Mouse (Mus musculus) neural tube, embryonic 12.5 days (tissue): Measurements from ENCODE around the gene Schip1. TPM values are rescaled to one million over a fixed set of nuclear protein-coding genes. Genes with fewer than 3 reads are reported as not detected.

Experiments
- ATAC-seq: fragments of 200-750 bp; cut with Nextera tagmentation; 2 replicates; pipeline ENCODE4 v1.8.0; 2017; ENCODE audit warnings: low read depth, mild to moderate bottlenecking, moderate TSS enrichment, moderate library complexity; ENCODE audit not compliant: low FRiP score
- H3K27ac ChIP-seq: fragments of 300-500 bp; sonication (generic); 2 replicates; pipeline ENCODE4 v1.5.1; 2016
- H3K27me3 ChIP-seq: fragments of 300-500 bp; sonication (generic); replicated peaks from 2 replicates; pipeline ENCODE4 v1.6.1; 2016; ENCODE audit warnings: mild to moderate bottlenecking
- H3K36me3 ChIP-seq: fragments of 300-500 bp; sonication (generic); 2 replicates; pipeline ENCODE4 v1.6.1; 2016; ENCODE audit warnings: mild to moderate bottlenecking
- H3K4me1 ChIP-seq: fragments of 300-500 bp; sonication (generic); 2 replicates; pipeline ENCODE4 v1.6.1; 2016
- H3K4me2 ChIP-seq: fragments of 300-500 bp; sonication (generic); replicated peaks from 2 replicates; pipeline ENCODE4 v1.6.1; 2016; ENCODE audit warnings: mild to moderate bottlenecking
- H3K4me3 ChIP-seq: fragments of 300-500 bp; sonication (generic); 2 replicates; pipeline ENCODE4 v1.5.1; 2016
- H3K9ac ChIP-seq: fragments of 300-500 bp; sonication (generic); 2 replicates; pipeline ENCODE4 v1.6.1; 2016; ENCODE audit warnings: mild to moderate bottlenecking
- H3K9me3 ChIP-seq: fragments of 300-500 bp; sonication (generic); 2 replicates; pipeline ENCODE4 v1.6.1; 2016; ENCODE audit warnings: mild to moderate bottlenecking
- WGBS: fragments of 180-500 bp; shearing (Covaris S2); methylation state at CpG from one replicate; pipeline ENCODE4 v1.1.7; 2016; 5-methylcytosine and 5-hydroxymethylcytosine counted together
- polyA plus RNA-seq: library from polyadenylated mRNA; unstranded; fragments of >200 nt; fragmentation: Nextera tagmentation; extraction: Ambion mirVana; gene quantifications from 2 replicates; pipeline ENCODE4 v1.2.1, GENCODE M21; 2016

Schip1 gene
- polyA plus RNA-seq, 1 experiment from 2014 or later: 113 TPM

DNA sequence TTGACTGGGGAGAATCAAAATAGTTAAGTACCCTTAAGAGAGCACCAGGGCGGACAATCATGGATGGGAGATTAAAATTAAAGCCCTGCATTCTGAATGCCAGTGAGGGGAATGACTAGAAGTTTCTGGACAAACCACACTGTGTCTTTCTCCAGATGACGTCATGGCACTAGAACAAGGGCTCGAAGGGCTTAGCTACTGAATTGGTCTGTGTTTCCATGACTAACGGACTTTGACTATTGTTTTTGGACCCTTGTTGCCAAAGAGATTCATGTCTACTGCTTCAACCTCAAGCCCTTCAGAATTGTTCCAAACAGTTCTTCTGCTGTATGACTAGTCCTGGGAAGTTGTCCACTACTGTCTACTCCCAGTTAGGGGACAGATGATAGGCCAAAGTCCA is 467.3 kb downstream of the Schip1 start:
- no peak for ATAC-seq
- Histone ChIP-seq H3K4me1 (0 out of 2 replicates have a peak, but pooled peaks cover 5% of the 10 kb centered on the region), H3K4me2 (no peak overlapping the region), H3K27me3 (no peaks in the 10 kb centered on the region), H3K9ac (no peak overlapping the region), H3K27ac (no peak overlapping the region), H3K4me3 (no peak overlapping the region), H3K9me3 (peaks cover under 1% of the 10 kb centered on the region; the same call in 1 of the 2 replicates), H3K36me3 (0 out of 2 replicates have a peak, but pooled peaks cover 2% of the 10 kb centered on the region)
- 85% methylated on average over 4 of the region's 4 CpGs for WGBS

- Histone ChIP-seq H3K9me3 (peaks cover 4% of the 10 kb centered on the region; the same call in 1 of the 2 replicates), H3K9ac (no peak overlapping the region), H3K4me1 (no peaks in the 10 kb centered on the region), H3K4me3 (no peak overlapping the region), H3K36me3 (0 out of 2 replicates have a peak, but pooled peaks cover 2% of the 10 kb centered on the region), H3K27ac (no peak overlapping the region), H3K4me2 (no peak overlapping the region), H3K27me3 (no peaks in the 10 kb centered on the region)
- 28% methylated on average over 5 of the region's 7 CpGs for WGBS
- ATAC-seq: no peak
Measured at GRCm38 (mm10) chr3:68534571-68535051, 470.0 kb downstream of the Schip1 start.

DNA sequence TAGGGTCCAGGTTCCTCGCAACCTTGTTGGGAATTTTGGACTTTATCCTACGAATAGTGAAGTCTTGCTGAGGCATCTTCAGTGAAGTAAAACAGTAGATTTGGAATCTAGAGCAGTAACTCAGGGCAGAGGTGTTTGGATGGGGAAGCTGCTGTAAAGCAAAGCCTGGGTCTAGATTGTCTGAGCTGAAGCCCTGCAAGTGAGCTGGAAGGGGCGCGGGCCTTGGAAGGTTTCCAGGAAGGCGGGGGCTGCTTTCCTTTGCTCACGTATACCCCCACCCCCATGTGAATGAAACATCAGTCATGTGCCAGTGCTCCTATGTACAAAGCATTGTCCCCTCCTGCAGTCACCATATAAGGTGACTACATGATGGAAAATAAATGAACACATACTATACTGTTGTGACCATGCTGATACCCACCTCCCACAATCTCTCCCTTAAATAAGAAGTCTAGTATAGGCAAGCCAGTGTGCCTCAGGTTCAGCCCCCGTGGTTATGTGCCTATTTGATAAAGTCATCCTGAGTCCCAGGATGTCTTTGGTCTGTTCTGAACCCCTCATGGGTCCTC is 470.6 kb downstream of the Schip1 start:
- 82% methylated on average over 7 of the region's 7 CpGs for WGBS
- ATAC-seq: no peak
- no peak overlapping the region for H3K4me3 ChIP-seq
- no peak overlapping the region for H3K9ac ChIP-seq
- no peak overlapping the region for H3K4me2 ChIP-seq
- H3K27me3 ChIP-seq: no peaks in the 10 kb centered on the region
- H3K36me3 ChIP-seq: 0 out of 2 replicates have a peak, but pooled peaks cover 2% of the 10 kb centered on the region
- H3K4me1 ChIP-seq: no peaks in the 10 kb centered on the region
- H3K9me3 ChIP-seq: peaks cover 4% of the 10 kb centered on the region; the same call in 1 of the 2 replicates
- no peak overlapping the region for H3K27ac ChIP-seq

DNA sequence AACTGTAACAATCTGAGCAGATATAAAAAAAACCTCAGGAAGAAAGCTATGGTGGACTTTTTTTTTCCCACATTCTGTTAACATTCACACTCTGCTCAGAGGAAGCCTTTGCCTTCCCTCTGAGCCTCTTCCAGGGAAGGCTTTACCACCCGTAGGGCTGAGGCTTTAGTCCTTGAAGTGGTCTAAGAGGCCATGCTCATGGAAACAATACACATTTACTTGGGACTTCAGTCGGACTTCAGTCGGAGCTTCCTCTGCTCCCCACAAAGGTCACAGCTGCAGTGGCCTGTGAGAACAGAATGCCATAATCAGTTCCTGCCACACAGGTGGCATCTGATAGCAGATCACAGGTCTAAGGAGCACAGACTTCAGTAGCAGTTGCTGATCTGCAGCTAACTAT is 471.5 kb downstream of the Schip1 start:
- H3K4me1 ChIP-seq: no peaks in the 10 kb centered on the region
- 79% methylated on average over 3 of the region's 3 CpGs for WGBS
- no peak overlapping the region for H3K27ac ChIP-seq

DNA sequence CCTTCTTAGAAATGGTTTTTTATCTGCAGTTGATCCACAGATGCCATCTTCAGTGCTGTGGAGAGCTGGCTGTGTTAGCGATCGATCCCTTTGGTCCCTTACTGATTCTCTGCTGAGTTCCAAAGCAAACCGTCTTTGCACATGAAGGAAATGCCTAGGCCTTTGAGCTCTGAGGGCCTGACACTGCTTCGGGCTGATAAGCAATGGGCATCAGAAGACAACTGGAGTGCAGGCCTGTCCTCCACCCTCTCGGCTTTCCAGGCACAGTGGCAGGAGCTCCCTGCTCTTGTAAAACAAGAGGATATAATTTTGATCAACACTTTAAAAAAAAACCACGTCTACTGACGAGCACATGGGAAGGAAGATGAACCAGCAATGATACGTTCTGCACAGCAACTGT is 477.1 kb downstream of the Schip1 start:
- Histone ChIP-seq H3K4me1 (peaks cover 12% of the 10 kb centered on the region; the same call in 1 of the 2 replicates), H3K36me3 (no peaks in the 10 kb centered on the region), H3K4me2 (no peak overlapping the region), H3K27ac (no peak overlapping the region), H3K4me3 (no peak overlapping the region), H3K27me3 (no peaks in the 10 kb centered on the region), H3K9ac (no peak overlapping the region), H3K9me3 (peaks cover 4% of the 10 kb centered on the region; the same call in 1 of the 2 replicates)
- no peak for ATAC-seq
- WGBS: 88% methylated on average over 8 of the region's 8 CpGs

More for the DNA sequence above, 471.5 kb downstream of the Schip1 start:
- no peak overlapping the region for H3K4me3 ChIP-seq
- 0 out of 2 replicates have a peak, but pooled peaks cover 2% of the 10 kb centered on the region for H3K36me3 ChIP-seq
- H3K4me2 ChIP-seq: no peak overlapping the region
- H3K27me3 ChIP-seq: no peaks in the 10 kb centered on the region
- ATAC-seq: no peak
- H3K9me3 ChIP-seq: peaks cover 4% of the 10 kb centered on the region; the same call in 1 of the 2 replicates
- H3K9ac ChIP-seq: no peak overlapping the region

DNA sequence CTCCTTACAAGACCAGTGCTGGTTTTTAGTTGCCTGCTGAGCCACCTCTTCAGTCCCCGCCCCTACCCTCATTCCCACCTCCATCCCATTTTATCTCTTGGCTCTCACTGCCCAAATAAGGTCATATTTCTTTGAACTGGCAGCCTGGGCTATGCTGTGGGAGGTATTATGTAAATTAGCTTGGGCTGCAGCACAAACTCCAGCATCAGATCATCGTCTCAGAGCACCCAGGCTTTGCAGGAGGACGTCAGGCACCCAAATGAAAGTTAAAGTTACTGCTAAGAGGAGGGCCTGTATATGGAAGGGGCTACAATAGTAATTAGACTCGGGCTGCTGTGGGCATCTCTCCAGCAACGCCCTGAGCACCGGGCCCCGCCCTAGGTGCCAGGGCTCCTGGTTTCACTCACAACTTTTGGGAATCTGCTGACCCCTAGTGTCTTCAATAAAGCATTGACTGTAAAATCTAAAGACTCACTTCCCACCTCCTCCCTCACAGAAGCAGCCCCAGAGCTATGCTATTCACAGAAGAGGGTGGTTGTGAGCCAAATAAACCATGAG is 478.4 kb downstream of the Schip1 start:
- no peaks in the 10 kb centered on the region for H3K27me3 ChIP-seq
- H3K4me2 ChIP-seq: peak overlapping the region; percentile 53
- H3K36me3 ChIP-seq: no peaks in the 10 kb centered on the region
- H3K9me3 ChIP-seq: no peaks in the 10 kb centered on the region
- no peak overlapping the region for H3K4me3 ChIP-seq
- H3K4me1 ChIP-seq: peaks cover 12% of the 10 kb centered on the region; the same call in 1 of the 2 replicates
- WGBS: 3% methylated on average over 7 of the region's 7 CpGs
- H3K9ac ChIP-seq: no peak overlapping the region; the same call in 1 of the 2 replicates
- no peak overlapping the region for H3K27ac ChIP-seq
- ATAC-seq: peak; percentile 88

GRCm38 (mm10) chr3:68544811-68545210 is 480.2 kb downstream of the Schip1 start:
- Histone ChIP-seq H3K4me3 (no peak overlapping the region), H3K36me3 (no peaks in the 10 kb centered on the region), H3K9ac (no peak overlapping the region), H3K27me3 (no peaks in the 10 kb centered on the region), H3K9me3 (no peaks in the 10 kb centered on the region), H3K4me2 (no peak overlapping the region), H3K4me1 (peaks cover 12% of the 10 kb centered on the region; the same call in 1 of the 2 replicates), H3K27ac (no peak overlapping the region)
- 73% methylated on average over 7 of the region's 7 CpGs for WGBS
- no peak for ATAC-seq

- Histone ChIP-seq H3K36me3 (no peaks in the 10 kb centered on the region), H3K4me1 (peaks cover 16% of the 10 kb centered on the region), H3K4me3 (no peak overlapping the region), H3K27ac (no peak overlapping the region), H3K9ac (no peak overlapping the region), H3K27me3 (no peaks in the 10 kb centered on the region), H3K9me3 (no peaks in the 10 kb centered on the region), H3K4me2 (no peak overlapping the region)
- no peak for ATAC-seq
- WGBS: 57% methylated on average over 6 of the region's 6 CpGs
Measured at GRCm38 (mm10) chr3:68545898-68546297, 481.3 kb downstream of the Schip1 start.

GRCm38 (mm10) chr3:68555087-68555662 is 490.6 kb downstream of the Schip1 start:
- no peak overlapping the region for H3K4me2 ChIP-seq
- H3K9ac ChIP-seq: no peak overlapping the region
- 84% methylated on average over 4 of the region's 4 CpGs for WGBS
- no peaks in the 10 kb centered on the region for H3K36me3 ChIP-seq
- H3K4me3 ChIP-seq: no peak overlapping the region
- no peaks in the 10 kb centered on the region for H3K27me3 ChIP-seq
- peaks cover 2% of the 10 kb centered on the region; the same call in 1 of the 2 replicates for H3K4me1 ChIP-seq
- no peaks in the 10 kb centered on the region for H3K9me3 ChIP-seq
- no peak for ATAC-seq
- no peak overlapping the region for H3K27ac ChIP-seq

GRCm38 (mm10) chr3:68556891-68557290 is 492.3 kb downstream of the Schip1 start:
- no peaks in the 10 kb centered on the region for H3K4me1 ChIP-seq
- ATAC-seq: no peak
- H3K27me3 ChIP-seq: no peaks in the 10 kb centered on the region
- no peaks in the 10 kb centered on the region for H3K9me3 ChIP-seq
- H3K9ac ChIP-seq: no peak overlapping the region
- H3K27ac ChIP-seq: no peak overlapping the region
- no peak overlapping the region for H3K4me3 ChIP-seq
- H3K36me3 ChIP-seq: no peaks in the 10 kb centered on the region
- no peak overlapping the region for H3K4me2 ChIP-seq
- 92% methylated on average over 9 of the region's 9 CpGs for WGBS

DNA sequence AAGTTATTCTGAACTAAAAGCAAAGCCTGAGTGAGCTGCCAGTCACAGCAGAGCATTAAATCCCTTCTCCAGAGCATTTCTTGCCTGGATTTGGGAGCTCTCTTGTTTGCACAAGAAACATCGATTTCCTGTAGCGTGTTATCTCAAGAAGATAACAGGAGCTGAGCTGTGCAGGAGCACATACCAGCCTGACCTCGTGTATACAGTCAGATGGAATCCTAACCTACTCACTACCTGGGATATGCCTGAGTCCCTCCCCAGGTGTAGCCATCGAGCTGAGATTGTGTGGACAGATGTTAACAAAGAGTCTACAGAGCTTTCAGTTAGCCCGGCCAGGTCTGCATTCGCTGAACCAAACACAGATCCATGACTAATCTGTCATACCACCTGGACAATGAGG is 494.1 kb downstream of the Schip1 start:
- no peak overlapping the region for H3K9ac ChIP-seq
- no peaks in the 10 kb centered on the region for H3K9me3 ChIP-seq
- no peaks in the 10 kb centered on the region for H3K4me1 ChIP-seq
- H3K36me3 ChIP-seq: no peaks in the 10 kb centered on the region
- no peak overlapping the region for H3K4me3 ChIP-seq
- H3K27me3 ChIP-seq: no peaks in the 10 kb centered on the region
- H3K27ac ChIP-seq: no peak overlapping the region
- ATAC-seq: no peak
- no peak overlapping the region for H3K4me2 ChIP-seq
- WGBS: 82% methylated on average over 6 of the region's 6 CpGs

DNA sequence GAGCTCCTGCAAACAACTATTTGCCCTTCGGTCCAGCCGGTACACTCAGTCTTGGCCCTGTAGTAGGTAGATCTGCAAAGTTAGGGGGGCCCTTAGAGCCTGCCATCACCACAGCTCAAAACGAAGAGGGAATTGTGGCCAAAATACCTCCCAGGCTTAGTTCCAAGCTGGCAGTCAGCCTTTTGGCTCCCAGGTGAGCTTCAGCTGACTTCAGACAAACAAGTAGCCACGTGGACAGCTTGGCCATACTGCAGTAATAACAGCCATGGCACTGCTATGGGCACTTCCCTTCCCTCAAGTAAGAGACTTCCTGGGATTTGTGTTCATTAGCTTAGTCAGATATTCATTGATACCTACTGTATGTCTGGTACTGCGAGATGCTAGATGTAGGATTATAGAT is 495.5 kb downstream of the Schip1 start:
- H3K9ac ChIP-seq: no peak overlapping the region
- no peaks in the 10 kb centered on the region for H3K9me3 ChIP-seq
- H3K27me3 ChIP-seq: no peaks in the 10 kb centered on the region
- H3K4me2 ChIP-seq: no peak overlapping the region
- no peaks in the 10 kb centered on the region for H3K4me1 ChIP-seq
- H3K4me3 ChIP-seq: no peak overlapping the region
- no peak for ATAC-seq
- no peak overlapping the region for H3K27ac ChIP-seq
- H3K36me3 ChIP-seq: no peaks in the 10 kb centered on the region
- WGBS: 90% methylated on average over 5 of the region's 5 CpGs
